Mouse (Mus musculus) CH12.LX (cell line): ENCODE results near the gene Rab11fip5.

ENCODE experiments used
- CTCF ChIP-seq, 2 experiments: IDR thresholded peaks in 1 of 2; conservative IDR thresholded peaks in 1 of 2; 2 replicates each; pipeline ENCODE4 v1.5.1; 2011 to 2012; ENCODE audit warnings: low read depth in 2 of 2, low read length in 2 of 2, improper control_type of control experiment in 1 of 2, inconsistent platforms in 1 of 2, mild to moderate bottlenecking in 1 of 2, moderate library complexity in 1 of 2
- POLR2A ChIP-seq: IDR thresholded peaks from 2 replicates; pipeline ENCODE4 v1.6.1; 2011; ENCODE audit warnings: low read depth, mild to moderate bottlenecking, improper control_type of control experiment, low read length

DNA sequence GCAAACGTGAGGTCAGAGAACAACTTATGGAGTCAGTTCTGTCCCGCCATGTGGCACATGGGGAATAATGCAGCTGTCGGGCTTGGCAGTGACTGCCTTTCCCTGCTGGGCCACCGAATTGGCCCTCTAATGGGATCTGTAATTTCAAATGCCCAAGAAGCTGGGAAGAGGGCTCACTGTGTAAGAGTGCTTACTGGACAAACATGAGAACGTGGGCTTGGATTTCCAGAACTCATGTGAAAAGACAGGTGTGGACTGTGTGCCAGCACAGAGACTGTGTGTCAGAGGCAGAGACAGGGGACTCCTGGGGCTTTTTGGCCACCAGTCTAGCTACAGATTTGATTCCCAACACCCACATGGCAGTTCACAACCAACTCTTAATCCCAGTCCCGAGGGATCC lies 19.7 kb downstream of the Rab11fip5 start:
- TF ChIP-seq CTCF (conservative IDR thresholded peaks at IDR 0.05 in 1 of 2, IDR thresholded peaks at IDR 0.05 in 1 of 2; ENCODE audit: low read depth in 2 of 2, low read length in 2 of 2) (no peak), POLR2A (no peak)
